Mouse (Mus musculus) heart, postnatal 0 days (tissue): ENCODE results near the gene Camta1.
A peak's percentile ranks its signal among the peaks of the same experiment; 100 is the strongest.

ENCODE experiments used
- CTCF ChIP-seq: IDR thresholded peaks from 2 replicates; pipeline ENCODE4 v1.5.1; 2016; ENCODE audit warnings: antibody characterized with exemption, control low read depth, low read depth
- EP300 ChIP-seq: IDR thresholded peaks from 2 replicates; pipeline ENCODE4 v1.6.1; 2016; ENCODE audit warnings: antibody characterized with exemption, low read depth

- TF ChIP-seq CTCF (no peak), EP300 (peak; percentile 49; the same call in 1 of the 2 replicates)
Measured at GRCm38 (mm10) chr4:151083027-151083426, 778.6 kb downstream of the Camta1 start.
